Mouse (Mus musculus): ENCODE measurements at regions not wholly inside any gene's neighbourhood (a gene's known extent, or its start where the extent isn't known, plus 50 kb on each side); places are given as distances from the start of the nearest gene placed in this dataset.

DNA sequence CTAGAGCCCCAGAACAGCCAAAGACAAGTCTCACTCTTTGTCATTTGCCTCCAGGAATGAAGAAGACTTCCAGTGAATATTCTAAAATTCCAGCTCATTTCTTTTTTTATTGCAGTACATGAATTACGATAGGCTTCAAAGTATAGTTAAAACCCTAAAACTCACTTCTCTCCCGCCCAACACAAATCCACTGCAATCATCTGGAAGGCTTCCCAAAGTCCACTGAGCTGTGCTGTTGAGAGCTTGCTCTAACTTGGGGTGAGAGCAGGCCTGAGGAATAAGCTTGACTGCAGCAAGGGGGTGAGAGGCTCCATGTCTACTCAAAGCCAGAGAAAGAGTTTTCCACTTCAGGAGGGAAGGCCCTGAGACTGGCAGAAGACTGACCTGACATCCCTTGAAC is 466.5 kb downstream of the Insc start:
- no peaks in the 10 kb centered on the region for H3K36me3 ChIP-seq
- H3K9me3 ChIP-seq (replicated peaks) = no peaks in the 10 kb centered on the region
- 75% methylated on average over 2 of the region's 2 CpGs for WGBS (ENCODE audit: insufficient replicate concordance)
- ATAC-seq = no peak
- H3K27ac ChIP-seq = no peak overlapping the region
- no peak overlapping the region for H3K4me2 ChIP-seq
- H3K4me1 ChIP-seq = no peaks in the 10 kb centered on the region
- H3K4me3 ChIP-seq = no peak overlapping the region
- H3K27me3 ChIP-seq (replicated peaks) = no peaks in the 10 kb centered on the region
- H3K9ac ChIP-seq = no peak overlapping the region

DNA sequence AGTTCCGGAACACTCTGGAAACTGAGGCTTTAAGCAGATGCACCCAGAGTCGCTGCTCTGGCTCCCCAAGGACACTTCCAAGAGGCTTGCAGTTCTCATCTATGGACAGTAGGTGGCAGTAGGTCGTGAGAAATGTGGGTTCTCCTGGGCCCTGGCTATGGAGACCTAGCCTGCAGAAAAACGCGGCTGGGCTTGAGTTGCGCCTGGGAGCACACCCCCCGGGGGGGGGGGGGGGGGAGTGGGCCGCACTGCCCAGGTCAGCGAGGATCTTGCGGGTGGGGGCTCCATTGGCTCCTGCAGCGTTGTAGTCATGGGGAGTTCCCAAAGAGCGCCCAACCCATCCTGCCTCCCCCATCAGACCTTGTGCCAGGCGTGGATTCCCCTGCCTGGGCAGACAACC is 473.3 kb downstream of the Insc start:
- ATAC-seq = peak; percentile 77
- Histone ChIP-seq H3K4me2 (peak overlapping the region; percentile 55), H3K9ac (no peak overlapping the region), H3K4me3 (peak overlapping the region; percentile 22; the same call in 1 of the 2 replicates), H3K27me3 (replicated peaks) (no peaks in the 10 kb centered on the region), H3K27ac (no peak overlapping the region), H3K9me3 (replicated peaks) (no peaks in the 10 kb centered on the region), H3K4me1 (peaks cover 4% of the 10 kb centered on the region; the same call in 1 of the 2 replicates), H3K36me3 (no peaks in the 10 kb centered on the region)
- WGBS (ENCODE audit: insufficient replicate concordance) = 1% methylated on average over 9 of the region's 13 CpGs

DNA sequence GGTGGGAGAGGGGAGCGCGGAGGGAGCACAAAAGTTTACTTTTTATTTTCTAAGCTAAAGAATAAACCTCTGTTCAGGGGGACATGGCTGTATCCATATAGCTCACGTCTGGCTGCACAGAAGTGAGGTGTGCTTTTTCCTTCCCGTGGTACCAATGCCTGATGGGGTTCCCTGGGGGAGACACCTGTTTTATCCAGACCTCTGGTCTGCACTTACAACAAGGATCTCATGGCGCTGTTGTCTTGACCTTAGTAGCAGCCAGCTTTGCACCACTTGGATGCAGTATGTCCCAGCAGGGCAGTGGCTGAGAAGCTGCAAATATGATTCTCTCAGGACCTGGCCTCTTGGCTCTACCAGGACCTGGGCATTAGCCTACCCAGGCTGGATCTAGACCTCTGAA is 473.8 kb downstream of the Insc start:
- H3K36me3 ChIP-seq = no peaks in the 10 kb centered on the region
- peak; percentile 15; the same call in 1 of the 2 replicates for ATAC-seq

DNA sequence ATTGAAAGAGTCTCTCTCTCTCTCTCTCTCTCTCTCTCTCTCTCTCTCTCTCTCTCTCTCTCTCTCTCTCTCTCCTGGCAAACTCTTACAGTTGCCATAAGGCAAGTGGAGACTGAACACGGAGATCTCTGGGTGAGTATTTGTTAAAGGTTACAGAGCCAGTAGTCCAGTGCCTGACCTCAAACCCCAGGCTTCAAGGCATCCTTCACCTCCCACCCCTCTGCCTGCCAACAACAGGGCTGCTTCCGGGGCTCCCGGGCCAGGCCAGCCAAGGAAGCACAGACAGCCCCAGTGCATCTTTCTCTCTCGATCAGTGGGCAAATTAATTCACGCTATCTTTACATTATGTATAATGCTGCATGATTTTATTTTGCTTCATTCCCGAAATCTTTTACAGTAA is 474.2 kb downstream of the Insc start:
- H3K36me3 ChIP-seq = no peaks in the 10 kb centered on the region
- no peak for ATAC-seq
- H3K9ac ChIP-seq = no peak overlapping the region
- H3K27me3 ChIP-seq (replicated peaks) = no peaks in the 10 kb centered on the region
- H3K9me3 ChIP-seq (replicated peaks) = no peaks in the 10 kb centered on the region
- H3K4me3 ChIP-seq = no peak overlapping the region
- H3K4me2 ChIP-seq = no peak overlapping the region
- H3K27ac ChIP-seq = no peak overlapping the region
- 45% methylated on average over 6 of the region's 6 CpGs for WGBS (ENCODE audit: insufficient replicate concordance)
- peaks cover 4% of the 10 kb centered on the region; the same call in 1 of the 2 replicates for H3K4me1 ChIP-seq

More for the DNA sequence above, 473.8 kb downstream of the Insc start:
- Histone ChIP-seq H3K27ac (no peak overlapping the region), H3K27me3 (replicated peaks) (no peaks in the 10 kb centered on the region), H3K9me3 (replicated peaks) (no peaks in the 10 kb centered on the region), H3K4me2 (peak overlapping the region; percentile 55), H3K4me1 (peaks cover 4% of the 10 kb centered on the region; the same call in 1 of the 2 replicates), H3K9ac (no peak overlapping the region), H3K4me3 (peak overlapping the region; percentile 22; the same call in 1 of the 2 replicates)
- 12% methylated on average over 5 of the region's 5 CpGs for WGBS (ENCODE audit: insufficient replicate concordance)

DNA sequence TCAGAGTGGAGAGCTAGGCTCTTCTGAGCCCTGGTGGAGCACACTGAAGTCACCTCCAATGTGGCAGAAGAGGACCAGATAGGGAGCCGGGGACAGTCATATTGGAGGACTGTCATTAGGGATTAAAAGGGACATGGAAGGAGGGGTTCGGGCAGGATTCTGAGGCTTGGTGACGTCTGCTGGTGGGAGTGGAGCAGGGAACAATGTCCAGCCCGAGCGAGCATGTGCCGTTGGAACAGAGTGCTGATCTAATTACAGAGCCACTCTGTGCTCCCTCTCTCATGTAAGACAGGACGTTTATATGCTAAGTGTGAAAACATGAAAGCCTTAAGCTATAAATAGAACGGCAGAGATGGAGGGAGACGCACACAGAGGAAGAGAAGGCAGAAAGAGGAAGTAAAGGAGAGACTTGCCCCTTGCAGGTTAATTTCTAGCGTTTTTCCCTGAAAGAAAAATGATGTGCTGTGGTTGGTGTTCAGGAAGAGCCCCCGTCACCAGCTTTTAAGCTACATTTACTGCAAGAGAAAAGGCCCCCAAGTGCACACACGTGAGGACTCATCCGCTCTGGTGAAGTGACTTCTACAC is 475.2 kb downstream of the Insc start:
- H3K27me3 ChIP-seq (replicated peaks) = no peaks in the 10 kb centered on the region
- H3K4me2 ChIP-seq = no peak overlapping the region
- H3K9ac ChIP-seq = no peak overlapping the region
- H3K4me1 ChIP-seq = peaks cover 4% of the 10 kb centered on the region; the same call in 1 of the 2 replicates
- no peak overlapping the region for H3K4me3 ChIP-seq
- WGBS (ENCODE audit: insufficient replicate concordance) = 23% methylated on average over 13 of the region's 13 CpGs
- no peak for ATAC-seq
- no peak overlapping the region for H3K27ac ChIP-seq
- H3K36me3 ChIP-seq = no peaks in the 10 kb centered on the region
- H3K9me3 ChIP-seq (replicated peaks) = no peaks in the 10 kb centered on the region

DNA sequence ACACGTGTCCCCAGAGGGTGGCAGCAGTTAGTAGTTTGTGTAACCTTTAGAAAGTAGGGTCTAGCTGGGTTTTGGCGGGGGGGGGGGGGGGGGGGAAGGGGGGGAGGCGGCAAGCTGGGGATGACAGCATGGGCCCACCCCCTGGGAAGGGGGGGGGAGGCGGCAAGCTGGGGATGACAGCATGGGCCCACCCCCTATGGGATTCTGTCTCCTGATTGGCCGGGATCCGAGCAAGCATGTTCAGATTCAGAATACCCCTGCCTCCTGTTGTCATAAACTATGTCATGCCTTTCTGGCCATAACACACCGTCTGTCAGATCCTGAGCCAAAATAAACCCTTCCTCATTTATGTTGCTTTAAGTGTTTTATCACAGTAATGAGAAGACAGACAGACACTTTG is 479.1 kb downstream of the Insc start:
- Histone ChIP-seq H3K4me3 (no peak overlapping the region), H3K4me1 (peaks cover 4% of the 10 kb centered on the region; the same call in 1 of the 2 replicates), H3K9ac (no peak overlapping the region), H3K4me2 (no peak overlapping the region), H3K9me3 (replicated peaks) (no peaks in the 10 kb centered on the region), H3K27me3 (replicated peaks) (no peaks in the 10 kb centered on the region), H3K36me3 (no peaks in the 10 kb centered on the region), H3K27ac (no peak overlapping the region)
- ATAC-seq = no peak
- 48% methylated on average over 5 of the region's 7 CpGs for WGBS (ENCODE audit: insufficient replicate concordance)

DNA sequence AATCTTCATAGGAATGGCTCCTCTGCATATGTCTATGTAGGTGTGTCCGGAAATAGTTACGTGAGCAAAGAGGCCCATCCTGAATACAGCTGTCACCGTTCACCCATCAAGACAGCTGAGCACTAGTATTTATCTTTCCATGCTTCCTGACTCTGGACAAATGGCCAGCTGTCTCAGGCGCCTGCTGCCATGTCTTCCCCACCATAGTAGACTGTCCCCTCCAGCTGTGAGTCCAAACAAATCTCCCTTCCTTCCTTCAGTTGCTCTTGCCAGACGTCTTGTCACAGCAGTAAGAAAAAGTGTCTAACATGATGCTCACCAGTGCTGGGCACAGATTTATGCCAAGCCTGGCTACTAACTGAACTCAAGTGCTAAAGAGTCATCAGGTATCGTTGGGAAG is 487.0 kb downstream of the Insc start:
- no peak overlapping the region for H3K27ac ChIP-seq
- WGBS (ENCODE audit: insufficient replicate concordance) = 54% methylated on average over 6 of the region's 6 CpGs
- no peak overlapping the region for H3K4me3 ChIP-seq
- 0 out of 2 replicates have a peak, but pooled peaks cover 4% of the 10 kb centered on the region for H3K4me1 ChIP-seq
- H3K27me3 ChIP-seq (replicated peaks) = no peaks in the 10 kb centered on the region
- H3K4me2 ChIP-seq = no peak overlapping the region
- no peak overlapping the region for H3K9ac ChIP-seq
- no peaks in the 10 kb centered on the region for H3K9me3 ChIP-seq (replicated peaks)
- H3K36me3 ChIP-seq = no peaks in the 10 kb centered on the region
- no peak for ATAC-seq

DNA sequence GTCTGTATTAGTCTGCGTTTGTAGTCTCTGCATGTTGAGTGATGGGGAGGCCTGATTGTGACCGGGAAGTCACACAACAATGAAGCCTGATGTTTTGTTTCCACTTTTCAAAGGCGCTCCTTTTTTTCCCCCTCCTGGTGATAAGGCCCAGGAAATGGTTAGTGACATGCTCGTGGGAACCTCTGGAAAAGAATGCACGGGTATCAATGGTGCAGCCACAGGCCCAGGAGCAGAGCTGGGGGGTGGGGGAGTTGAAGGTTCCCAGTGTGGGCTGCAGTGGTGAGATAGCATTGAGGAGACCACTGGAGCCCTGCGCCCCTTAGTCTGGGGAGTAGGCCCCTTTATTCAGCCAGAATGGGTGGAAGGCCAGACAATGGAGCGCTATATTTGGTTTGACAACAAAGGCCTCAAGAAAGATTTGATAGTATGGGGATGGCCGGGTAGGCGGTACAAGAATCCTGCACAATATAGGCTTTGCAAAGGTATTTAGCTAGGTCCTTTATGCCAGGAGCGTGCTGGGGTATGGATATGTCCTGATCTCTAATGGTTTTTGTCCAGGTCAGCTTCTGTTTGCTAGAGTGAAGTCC is 490.4 kb downstream of the Insc start:
- Histone ChIP-seq H3K36me3 (no peaks in the 10 kb centered on the region), H3K4me3 (no peak overlapping the region), H3K9me3 (replicated peaks) (no peaks in the 10 kb centered on the region), H3K4me2 (no peak overlapping the region), H3K27me3 (replicated peaks) (no peaks in the 10 kb centered on the region), H3K9ac (no peak overlapping the region), H3K27ac (no peak overlapping the region), H3K4me1 (0 out of 2 replicates have a peak, but pooled peaks cover 4% of the 10 kb centered on the region)
- 24% methylated on average over 10 of the region's 10 CpGs for WGBS (ENCODE audit: insufficient replicate concordance)
- no peak for ATAC-seq

DNA sequence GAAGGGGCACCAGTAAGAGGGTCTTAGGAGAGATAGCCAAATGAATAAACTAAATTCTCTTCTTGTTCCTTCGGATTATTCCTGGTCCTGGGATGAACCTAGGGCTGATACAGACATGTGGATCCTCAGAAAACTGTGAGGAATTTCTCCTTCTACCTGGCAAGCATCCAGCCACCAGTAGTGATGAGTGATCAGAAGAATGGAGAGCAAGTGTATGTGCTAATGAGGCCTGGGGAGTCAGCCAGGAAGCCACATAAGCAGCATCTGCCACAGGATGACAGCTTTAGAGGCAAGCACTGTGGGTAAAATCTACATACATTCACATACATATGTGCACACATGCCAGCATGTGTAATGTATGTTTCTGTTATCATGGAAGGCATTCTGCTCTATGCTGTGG is 493.6 kb downstream of the Insc start:
- 0 out of 2 replicates have a peak, but pooled peaks cover 4% of the 10 kb centered on the region for H3K4me1 ChIP-seq
- H3K4me3 ChIP-seq = no peak overlapping the region
- no peaks in the 10 kb centered on the region for H3K27me3 ChIP-seq (replicated peaks)
- WGBS (ENCODE audit: insufficient replicate concordance) = 61% methylated on average over 1 of the region's 1 CpGs
- no peak overlapping the region for H3K9ac ChIP-seq
- no peak for ATAC-seq
- H3K4me2 ChIP-seq = no peak overlapping the region
- no peaks in the 10 kb centered on the region for H3K36me3 ChIP-seq
- no peak overlapping the region for H3K27ac ChIP-seq
- H3K9me3 ChIP-seq (replicated peaks) = no peaks in the 10 kb centered on the region

DNA sequence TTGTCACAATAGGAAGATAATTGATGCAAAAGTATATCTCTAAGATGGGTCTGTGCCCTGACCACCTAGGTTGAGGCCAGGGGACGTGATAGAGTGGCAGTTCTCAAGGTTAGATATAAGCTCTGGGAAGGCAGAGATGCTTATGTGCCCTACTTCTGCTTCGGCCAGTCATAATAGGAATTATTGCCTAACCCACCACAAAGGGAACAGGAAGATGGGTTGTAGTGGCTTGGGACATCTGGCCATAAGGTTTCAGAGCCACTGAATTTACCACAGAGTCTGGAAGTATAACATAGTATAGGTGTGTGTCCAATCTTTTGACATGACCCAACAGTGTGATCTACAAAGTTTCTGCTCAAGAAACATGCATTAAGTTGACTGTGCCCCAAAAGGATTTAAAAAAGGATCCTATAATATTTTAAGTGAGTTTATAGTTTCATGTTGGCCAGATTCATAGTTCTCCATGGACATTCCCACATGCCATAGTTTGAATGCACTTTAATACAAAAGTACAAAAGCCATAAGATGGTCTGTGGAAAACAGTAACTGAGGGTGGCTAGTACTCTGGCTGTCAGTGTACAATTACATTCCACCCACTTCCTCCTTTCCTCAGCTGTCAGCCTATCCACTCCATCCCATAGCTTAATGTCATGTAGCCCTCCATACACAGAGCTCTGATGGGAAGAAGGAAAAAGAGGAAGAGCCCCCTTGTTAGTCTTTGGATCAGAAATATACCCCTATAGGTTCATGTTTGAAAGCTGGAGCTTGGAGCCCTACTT is 508.3 kb downstream of the Insc start:
- H3K9me3 ChIP-seq (replicated peaks) = no peaks in the 10 kb centered on the region
- H3K4me2 ChIP-seq = no peak overlapping the region
- H3K4me1 ChIP-seq = no peaks in the 10 kb centered on the region
- no peak overlapping the region for H3K4me3 ChIP-seq
- H3K36me3 ChIP-seq = no peaks in the 10 kb centered on the region
- no peak overlapping the region for H3K9ac ChIP-seq
- no peaks in the 10 kb centered on the region for H3K27me3 ChIP-seq (replicated peaks)
- 36% methylated on average over 2 of the region's 2 CpGs for WGBS (ENCODE audit: insufficient replicate concordance)
- no peak overlapping the region for H3K27ac ChIP-seq
- ATAC-seq = no peak

DNA sequence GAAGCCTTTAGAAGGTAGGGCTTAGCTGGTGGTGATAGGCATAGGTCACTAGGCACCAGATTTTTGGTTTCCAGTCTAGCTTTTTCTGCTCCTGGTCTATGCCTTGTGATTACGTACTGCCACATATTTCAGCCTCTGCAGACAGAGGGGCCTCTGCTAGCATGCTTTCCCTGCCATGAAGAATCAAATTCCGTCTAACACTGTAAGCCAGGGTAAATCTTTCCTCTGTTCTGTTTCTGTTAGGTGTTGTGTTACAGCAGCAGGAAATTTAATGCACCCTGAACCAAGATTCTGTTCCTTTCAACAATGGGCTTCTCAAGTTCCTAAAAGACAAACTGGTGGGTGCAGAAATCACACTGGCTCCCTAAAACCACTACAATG is 508.9 kb downstream of the Insc start:
- Histone ChIP-seq H3K36me3 (no peaks in the 10 kb centered on the region), H3K9me3 (replicated peaks) (no peaks in the 10 kb centered on the region), H3K4me1 (no peaks in the 10 kb centered on the region), H3K4me2 (no peak overlapping the region), H3K27ac (no peak overlapping the region), H3K27me3 (replicated peaks) (no peaks in the 10 kb centered on the region), H3K9ac (no peak overlapping the region), H3K4me3 (no peak overlapping the region)
- no peak for ATAC-seq
- WGBS (ENCODE audit: insufficient replicate concordance) = 55% methylated on average over 2 of the region's 2 CpGs

DNA sequence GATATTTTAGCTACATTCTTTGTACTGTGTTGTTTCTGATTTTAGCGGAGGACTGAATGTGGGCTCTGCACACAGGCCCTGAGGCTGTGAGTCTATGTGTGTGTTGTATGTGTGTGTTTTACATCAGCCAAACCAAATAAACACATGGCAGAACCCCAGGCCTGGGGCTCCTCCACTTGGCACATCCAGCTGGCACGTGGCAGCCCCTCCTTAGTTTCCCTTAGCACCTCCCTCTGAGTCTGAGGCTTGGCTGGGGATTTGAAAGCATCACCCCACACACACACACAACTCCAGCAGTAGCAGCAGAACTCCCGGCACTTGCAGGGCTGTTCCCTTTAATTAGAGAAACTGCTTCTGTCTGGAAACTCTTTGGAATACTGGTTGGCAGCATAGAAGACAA is 515.1 kb downstream of the Insc start:
- Histone ChIP-seq H3K36me3 (no peaks in the 10 kb centered on the region), H3K4me3 (no peak overlapping the region), H3K4me2 (no peak overlapping the region), H3K9ac (no peak overlapping the region), H3K9me3 (replicated peaks) (no peaks in the 10 kb centered on the region), H3K27ac (no peak overlapping the region), H3K27me3 (replicated peaks) (no peaks in the 10 kb centered on the region), H3K4me1 (no peaks in the 10 kb centered on the region)
- 52% methylated on average over 3 of the region's 3 CpGs for whole genome bisulfite sequencing (ENCODE audit: insufficient replicate concordance)
- no peak for ATAC-seq
